Mouse (Mus musculus): ENCODE results near the gene Gm4559.
"Not testable (repeated sequence)": the region's sequence is repeated elsewhere in the genome, so short reads cannot be mapped to it uniquely, and the experiment has no call there.

Gm4559 gene

DNA sequence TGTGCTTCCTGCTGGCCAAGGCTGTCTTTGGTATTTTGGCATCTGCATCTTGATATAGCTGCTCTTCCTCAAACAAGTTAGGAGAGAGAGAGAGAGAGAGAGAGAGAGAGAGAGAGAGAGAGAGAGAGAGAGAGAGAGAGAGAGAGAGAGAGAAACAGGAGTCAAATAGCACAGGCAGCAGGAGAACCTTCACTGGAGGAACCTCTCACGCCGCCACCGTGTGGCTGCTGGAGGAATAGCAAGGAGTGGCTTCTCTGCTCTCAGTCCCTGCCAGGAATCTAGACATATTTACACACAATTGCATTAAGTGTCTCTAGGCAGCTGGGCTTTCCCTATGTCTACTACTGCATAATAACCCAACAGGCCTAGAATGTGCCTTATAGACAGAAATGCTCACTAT lies 4.0 kb upstream of the Gm4559 start:
- DNase-seq (ENCODE audit: low spot score) = peak; percentile 55

- DNase-seq (ENCODE audit: low spot score) = not testable (repeated sequence)
These were observed 15.9 kb downstream of the Gm4559 start, which contains the start of gene Gm2431 for GRCm38 (mm10) chr7:142258254-142258653. Gm2431 (minus strand) TSS chr7:142258354.

- DNase-seq (ENCODE audit: low spot score) = peak; percentile 7
These were observed 18.6 kb downstream of the Gm4559 start for GRCm38 (mm10) chr7:142255517-142255916.

- peak; percentile 15 for DNase-seq (ENCODE audit: low spot score)
These were observed 24.3 kb downstream of the Gm4559 start for GRCm38 (mm10) chr7:142249824-142250223.

DNA sequence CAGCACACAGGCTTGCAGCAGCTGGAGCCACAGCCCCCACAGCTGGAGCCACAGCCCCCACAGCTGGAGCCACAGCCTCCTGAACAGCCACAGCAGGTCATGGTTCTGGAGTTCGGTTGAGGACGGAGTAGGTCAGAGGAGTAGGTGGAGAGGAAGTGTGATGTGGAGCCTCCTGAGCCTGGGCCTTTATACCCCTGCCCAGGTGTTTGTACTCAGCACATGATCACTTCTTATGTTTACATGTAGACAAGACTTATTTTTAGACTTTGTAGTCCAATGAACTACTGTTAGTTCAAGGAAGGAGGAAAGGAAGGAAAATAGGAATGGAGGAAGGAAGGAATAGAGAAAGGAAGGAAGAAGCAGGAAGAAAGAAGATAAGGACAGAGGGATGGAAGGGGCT lies 33.2 kb downstream of the Gm4559 start, which contains the start of gene Gm40460:
Gm40460 (minus strand) TSS at position 101 of the 400 bp plus-strand sequence.
- no peak for DNase-seq (ENCODE audit: low spot score)

- DNase-seq (ENCODE audit: low spot score) = no peak
These were observed 42.6 kb downstream of the Gm4559 start for GRCm38 (mm10) chr7:142231540-142231939.

DNA sequence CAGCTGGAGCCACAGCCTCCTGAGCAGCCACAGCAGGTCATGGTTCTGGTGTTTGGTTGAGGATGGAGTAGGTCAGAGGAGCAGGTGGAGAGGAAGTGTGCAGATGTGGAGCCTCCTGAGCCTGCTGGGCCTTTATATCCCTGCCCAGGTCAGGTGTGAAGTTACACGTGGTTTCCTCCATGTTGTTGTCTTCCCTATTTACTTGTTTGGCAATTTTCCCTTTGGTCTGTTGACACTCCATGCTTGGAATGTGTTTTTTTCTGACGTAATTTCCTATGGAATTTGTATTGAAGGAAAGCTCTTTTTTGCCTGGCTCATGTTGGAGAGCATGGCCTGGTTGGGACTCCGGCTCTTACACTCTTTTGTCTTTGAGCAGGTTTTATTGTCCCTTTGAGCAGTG lies 44.3 kb downstream of the Gm4559 start, which contains the start of gene Krtap5-5:
Krtap5-5 (minus strand) TSS at position 101 of the 400 bp plus-strand sequence.
- not testable (repeated sequence) for DNase-seq (ENCODE audit: low spot score)

- DNase-seq (ENCODE audit: low spot score) = no peak
These were observed 49.6 kb downstream of the Gm4559 start for GRCm38 (mm10) chr7:142224518-142224917.
